Mouse (Mus musculus) right cerebral cortex, postnatal 25 days (tissue): ENCODE data around the gene Tfap2a.

ENCODE experiments used
- DNase-seq: peaks from one replicate; pipeline ENCODE4 v3.0.0; 2022

Gene Tfap2a

DNA sequence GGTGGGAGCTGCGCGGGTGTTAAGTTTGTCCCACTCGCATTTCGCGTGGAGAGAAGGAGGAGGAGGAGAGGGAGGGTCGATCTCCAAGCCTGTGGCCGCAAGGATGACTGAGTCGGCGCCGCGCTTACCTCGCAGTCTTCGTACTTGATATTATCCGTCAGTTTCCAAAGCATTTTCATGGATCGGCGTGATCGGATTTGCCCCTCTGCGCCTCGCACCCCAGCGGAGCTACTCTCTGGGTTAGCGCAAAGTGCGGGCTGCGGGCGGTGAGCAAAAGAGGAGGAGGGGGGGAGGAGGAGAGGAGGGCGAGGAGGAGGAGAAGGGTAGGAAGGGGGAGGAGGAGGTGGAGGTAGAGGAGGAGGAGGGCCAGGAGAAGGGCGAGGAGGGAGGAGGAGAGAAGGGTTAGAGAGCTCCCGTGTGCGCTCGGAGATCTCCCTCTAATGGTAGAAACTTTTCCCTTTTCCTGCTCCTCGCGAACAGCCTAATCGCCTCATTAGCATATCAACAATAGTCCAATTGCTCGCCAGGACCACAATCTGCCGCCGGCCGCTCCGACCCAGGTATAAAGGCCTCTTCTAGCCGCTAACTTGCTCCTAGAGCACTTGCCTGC, 4.5 kb downstream of the Tfap2a start:
- DNase-seq, result no peak

DNA sequence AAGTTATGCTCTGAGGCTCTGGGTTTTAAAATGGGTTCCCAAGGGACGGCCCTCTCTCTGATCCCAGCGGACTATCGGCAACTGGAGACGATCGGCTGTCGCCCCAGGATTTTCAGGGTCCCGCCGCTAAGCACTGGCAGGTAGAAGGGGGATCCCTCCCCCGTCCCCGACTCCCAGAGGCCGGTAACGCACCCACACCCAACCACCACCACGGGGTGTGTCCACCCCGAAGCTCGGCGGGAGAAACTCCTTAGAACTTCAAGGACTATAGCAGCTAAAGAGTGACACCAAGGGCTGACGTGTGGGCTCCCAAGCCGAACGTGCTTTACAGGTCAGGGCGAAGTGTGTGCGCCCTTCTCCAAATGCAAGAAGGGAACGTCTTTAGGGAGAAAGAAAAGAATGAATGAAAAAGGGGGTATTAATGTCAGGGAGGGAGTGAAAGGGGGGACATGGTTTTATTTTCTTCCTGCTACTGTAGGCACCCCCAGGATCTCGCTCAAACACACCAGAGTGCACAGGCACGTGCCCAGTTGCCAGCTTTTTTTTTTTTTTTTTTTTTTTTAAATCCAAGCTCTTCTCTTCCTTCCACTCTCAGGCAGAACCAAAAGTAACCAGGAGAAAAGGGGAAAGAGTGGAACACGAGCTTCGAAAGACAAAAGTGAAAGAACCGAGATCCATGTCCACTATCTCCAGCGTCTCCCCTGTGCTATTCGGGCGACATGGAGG, 5.2 kb downstream of the Tfap2a start:
- DNase-seq, result no peak

DNA sequence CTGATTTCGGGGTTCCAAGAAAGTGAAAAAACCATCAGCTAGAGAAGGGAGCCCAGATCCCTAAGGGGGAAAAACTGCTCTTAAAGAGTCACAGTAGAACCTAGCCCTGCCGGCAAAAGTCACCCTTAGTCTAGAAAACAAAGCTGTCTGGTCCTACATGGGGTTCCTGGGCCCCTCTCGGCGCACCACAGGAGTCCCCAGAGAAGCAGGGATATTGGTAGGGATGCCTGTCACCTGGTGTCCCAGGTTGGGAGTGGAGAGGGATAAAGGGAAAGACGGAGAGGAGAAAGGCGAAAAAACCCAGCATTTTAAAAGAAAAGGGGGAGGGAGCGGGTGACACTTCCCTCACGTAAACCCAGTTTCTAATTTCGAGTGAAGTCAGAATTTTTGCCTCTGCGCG, 6.1 kb downstream of the Tfap2a start:
- no peak for DNase-seq

DNA sequence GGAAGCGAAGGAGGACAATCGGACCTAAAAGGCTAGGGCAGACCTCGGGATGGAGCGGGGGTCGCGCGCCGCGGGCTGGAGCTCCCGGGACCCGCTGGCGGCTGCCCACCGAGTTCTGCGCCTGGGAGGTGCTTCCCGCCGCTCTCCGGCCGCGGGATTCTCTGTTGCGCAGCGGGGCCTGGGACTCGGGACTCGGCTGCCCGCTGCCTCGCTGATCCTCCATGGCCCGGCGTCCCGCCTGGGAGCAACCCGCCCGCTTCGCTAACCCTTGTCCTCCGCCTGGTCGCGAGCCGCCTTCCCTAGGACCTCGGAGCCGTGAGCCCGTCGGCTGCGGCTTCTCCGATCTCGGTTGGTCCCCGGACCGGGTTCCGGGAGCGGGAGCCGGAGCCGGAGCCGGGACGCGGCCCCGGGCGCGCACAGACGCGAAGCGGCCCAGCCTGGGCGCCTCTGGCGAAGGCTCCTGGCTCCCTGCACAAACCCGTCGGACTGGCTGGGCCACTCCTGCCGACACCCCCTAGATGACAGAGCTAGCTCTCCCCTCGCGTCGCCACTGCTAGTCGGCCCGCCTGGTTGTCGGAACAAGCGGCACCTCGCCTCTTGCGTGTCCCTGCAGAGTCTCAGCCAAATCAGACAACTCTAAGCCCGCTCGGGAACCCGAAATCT, 6.9 kb downstream of the Tfap2a start:
- peak; percentile 29 for DNase-seq

- DNase-seq, result no peak
Measured at GRCm38 (mm10) chr13:40730651-40731178, 7.5 kb downstream of the Tfap2a start.

- DNase-seq, result no peak
Measured at GRCm38 (mm10) chr13:40729592-40730431, 8.4 kb downstream of the Tfap2a start.

- DNase-seq, result no peak
Measured at GRCm38 (mm10) chr13:40729037-40729436, 9.1 kb downstream of the Tfap2a start.

GRCm38 (mm10) chr13:40728626-40728990, 9.6 kb downstream of the Tfap2a start:
- DNase-seq, result no peak

GRCm38 (mm10) chr13:40727731-40728625, 10.2 kb downstream of the Tfap2a start:
- no peak for DNase-seq

DNA sequence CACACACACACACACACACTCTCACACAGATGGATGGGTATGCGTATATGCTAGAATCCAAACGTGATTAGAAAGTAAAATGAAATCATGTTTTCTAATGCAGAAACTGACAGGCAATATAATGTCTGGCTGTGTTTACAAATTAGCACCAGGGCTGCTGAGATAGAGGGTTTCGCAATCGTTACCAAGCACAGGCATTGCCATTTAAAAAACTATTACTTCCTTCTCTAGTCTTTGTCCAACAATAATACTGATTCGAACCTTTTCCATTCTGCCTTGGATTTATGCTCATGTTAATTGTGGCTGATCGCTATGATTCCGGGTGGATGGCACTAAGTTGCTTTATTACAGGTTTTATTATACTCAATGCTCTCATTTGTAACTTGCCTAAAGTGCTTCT, 12.3 kb downstream of the Tfap2a start:
- no peak for DNase-seq

GRCm38 (mm10) chr13:40723598-40723920, 14.6 kb downstream of the Tfap2a start:
- no peak for DNase-seq

DNA sequence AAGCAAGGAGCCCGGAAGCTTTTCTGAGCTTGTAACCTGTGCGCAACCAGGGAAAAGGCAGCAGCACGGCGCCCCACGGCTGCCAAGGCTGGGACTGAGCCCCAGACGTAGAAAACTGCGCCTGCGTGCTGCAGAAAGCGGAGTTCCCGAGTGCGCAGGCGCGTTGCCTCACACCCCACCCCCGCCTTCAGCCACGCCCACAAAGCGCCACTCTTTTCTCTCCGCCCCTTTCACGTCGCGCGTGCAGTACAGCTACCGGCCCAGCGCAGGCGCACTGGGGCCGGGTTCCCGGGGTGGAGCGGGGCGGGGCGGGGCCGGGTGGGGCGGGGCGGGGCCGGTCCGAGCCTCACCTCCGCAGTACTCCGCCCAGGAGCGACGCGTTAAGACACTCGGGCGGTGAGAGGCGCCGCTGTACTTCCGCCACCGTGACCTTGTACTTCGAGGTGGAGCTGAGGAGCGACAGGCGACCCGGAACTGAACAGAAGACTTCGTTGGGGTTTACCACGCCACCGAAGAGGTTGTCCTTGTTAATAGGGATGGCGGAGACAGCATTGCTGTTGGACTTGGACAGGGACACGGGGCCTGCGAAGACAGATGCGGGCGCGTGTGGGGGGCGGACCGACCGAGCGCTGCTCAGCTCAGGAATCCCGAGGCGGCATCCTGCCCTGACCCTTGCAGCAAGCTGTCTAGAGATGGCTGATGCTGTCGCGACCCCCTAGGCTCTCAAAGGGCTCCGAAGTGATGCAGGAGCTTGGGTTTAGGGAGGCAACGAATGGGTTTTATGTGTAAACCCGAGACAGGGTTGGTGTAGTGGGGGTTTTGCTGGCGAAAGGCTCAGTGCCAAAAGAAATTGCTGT, 15.2 kb downstream of the Tfap2a start:
- peak; percentile 62 for DNase-seq

- DNase-seq, result no peak
Measured at GRCm38 (mm10) chr13:40719741-40720082, 18.5 kb downstream of the Tfap2a start.

DNA sequence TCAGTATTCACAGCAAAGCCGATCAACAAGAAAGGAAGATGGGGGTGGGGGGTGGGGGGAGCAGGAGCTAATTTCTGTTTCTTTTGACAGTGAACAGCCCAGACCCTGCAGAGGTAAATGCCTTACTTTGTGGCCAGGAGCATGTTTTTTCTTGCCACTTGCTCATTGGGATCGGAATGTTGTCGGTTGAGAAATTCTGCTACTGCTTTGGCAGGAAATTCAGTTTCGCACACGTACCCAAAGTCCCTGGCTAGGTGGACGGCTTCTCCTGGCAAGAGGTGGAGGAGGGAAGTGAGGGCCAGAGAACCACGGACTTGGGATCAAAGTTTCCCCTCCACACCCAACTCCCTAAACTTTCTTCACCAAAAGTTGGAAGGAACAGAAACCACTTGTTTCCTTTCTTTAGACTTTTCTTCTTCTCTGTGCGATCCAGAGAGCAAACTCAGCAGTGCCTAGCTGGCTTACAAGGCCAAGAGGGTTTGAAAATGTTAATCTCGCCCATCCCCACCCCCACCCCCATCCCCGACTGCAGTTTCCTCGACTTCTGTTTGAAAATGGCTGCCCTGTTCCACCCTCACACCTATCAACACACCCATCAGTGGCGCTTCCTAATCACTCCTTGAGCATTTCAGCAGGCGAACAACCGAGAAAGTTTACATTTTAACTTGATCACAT, 19.0 kb downstream of the Tfap2a start:
- no peak for DNase-seq

DNA sequence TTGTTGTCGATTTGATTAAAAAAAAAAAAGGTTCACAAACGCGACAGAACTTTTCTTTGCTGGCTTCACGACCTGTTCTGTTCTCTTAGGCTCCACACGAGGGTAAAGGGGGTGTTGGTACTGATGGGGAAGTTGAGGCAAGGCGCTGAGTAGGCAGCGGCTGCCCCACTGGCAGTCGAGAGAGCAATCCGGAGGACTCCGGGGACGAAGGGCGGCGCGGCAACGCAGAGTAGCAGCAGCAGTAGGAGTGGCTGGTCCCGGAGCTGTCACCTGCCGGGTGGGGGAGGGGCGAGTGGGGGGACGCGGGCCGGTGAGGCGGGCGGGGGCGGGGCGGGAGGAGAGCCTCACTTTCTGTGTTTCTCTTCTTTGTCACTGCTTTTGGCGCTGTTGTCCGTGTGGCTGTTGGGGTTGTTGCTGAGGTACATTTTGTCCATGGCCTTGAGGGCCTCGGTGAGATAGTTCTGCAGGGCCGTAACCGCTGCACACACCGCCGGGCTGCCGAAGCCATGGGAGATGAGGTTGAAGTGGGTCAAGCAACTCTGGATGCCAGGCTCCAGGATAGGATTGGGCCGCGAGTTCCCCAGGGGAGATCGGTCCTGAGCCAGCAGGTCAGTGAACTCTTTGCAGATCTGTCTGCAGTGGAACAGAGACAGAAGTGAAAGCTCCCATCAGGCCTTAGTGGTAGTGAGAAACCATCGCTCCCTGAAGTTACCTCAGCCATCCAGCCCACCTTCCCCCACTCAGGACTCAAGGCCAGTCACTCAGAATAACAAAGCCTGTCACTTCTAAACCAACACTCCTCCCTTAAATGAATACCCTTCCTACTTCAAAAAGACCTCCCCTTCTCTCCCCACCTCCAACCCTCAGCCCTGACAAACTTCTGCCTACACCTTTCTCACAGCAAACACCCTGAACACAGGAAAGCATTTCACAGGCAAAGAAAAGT, 21.1 kb downstream of the Tfap2a start:
- no peak for DNase-seq

DNA sequence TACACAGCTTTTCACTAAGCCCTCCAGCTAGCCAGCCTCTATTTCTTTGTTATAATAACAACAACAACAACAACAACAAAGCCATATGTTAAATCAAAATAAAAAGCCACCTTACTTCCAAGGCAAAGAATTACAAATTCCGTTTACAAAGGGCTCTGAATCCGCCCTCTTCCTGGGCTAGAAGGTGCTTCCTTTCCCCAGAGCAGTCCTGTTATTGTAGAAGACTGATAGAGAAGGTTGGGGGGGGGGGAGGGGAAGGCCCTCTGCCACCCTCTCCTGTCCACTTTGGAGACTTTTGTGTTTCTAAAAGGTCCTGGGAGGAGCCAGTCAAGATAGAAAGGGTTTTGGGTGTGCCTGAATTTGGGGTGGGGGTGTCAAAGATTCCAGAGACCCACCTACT, 23.6 kb downstream of the Tfap2a start:
- no peak for DNase-seq

DNA sequence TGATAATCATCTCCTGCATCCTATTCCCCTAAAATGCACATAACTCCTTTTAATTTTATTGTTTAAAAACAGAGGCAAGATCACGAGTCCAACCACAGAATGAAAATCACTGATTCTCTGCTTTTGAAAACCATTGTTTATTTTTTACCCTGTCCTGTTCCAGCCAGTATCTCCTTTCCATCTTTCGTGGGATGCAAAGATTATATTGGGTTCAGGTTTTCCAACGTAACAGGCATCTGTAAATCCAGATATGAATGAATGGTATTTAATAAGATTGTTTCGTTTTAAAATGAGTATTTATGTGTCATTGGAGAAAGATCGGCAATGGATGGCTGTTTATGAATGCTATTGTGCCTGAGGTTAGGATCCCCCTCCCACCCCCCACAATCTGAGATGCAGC, 24.5 kb downstream of the Tfap2a start:
- DNase-seq, result no peak

DNA sequence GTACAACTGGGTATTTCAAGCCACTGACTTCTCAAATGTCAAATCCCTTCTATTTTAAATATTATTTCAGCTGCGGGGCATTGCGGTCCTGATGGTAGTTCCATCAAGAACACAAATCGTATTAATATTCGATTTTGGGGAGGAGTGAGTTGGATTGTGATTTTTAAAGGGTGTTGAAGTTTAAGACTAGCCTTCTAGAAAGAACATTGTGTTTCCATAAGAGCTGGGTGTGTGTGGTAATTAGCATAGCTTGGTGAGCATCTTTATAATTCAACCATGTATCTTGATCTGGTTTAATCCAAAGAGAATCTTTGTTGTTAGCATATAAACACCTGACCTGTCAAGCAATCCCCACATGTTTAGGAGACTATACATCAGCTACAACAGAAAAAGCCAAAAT, 24.9 kb downstream of the Tfap2a start:
- DNase-seq, result no peak

- DNase-seq, result no peak
Measured at GRCm38 (mm10) chr13:40712526-40712832, 25.7 kb downstream of the Tfap2a start.
